Mouse (Mus musculus): Measurements from ENCODE around the gene Auts2. TPM values are rescaled to one million over a fixed set of nuclear protein-coding genes. Genes with fewer than 3 reads are reported as not detected.

Gene Auts2
- polyA plus RNA-seq, 1 experiment from 2014 or later: 30.4 TPM

GRCm38 (mm10) chr5:132272132-132272531 lies 271.0 kb downstream of the Auts2 start:
- ATAC-seq (replicated peaks; ENCODE audit: low FRiP score, low TSS enrichment, low read depth): no peak

GRCm38 (mm10) chr5:132270896-132271295 lies 272.2 kb downstream of the Auts2 start:
- Histone ChIP-seq H3K36me3 (ENCODE audit: control insufficient read depth, insufficient read depth, low read length) (no peaks in the 10 kb centered on the region), H3K4me2 (ENCODE audit: low read length) (no peak overlapping the region), H3K27ac (ENCODE audit: low read depth) (no peak overlapping the region), H3K4me3 (ENCODE audit: low read depth, low read length) (no peak overlapping the region), H3K9ac (ENCODE audit: low read length) (no peak overlapping the region), H3K9me3 (ENCODE audit: control insufficient read depth, low read length) (no peaks in the 10 kb centered on the region), H3K4me1 (replicated peaks; ENCODE audit: control insufficient read depth, insufficient read depth, low read length) (peaks cover 8% of the 10 kb centered on the region), H3K27me3 (replicated peaks; ENCODE audit: control insufficient read depth, insufficient read depth, low read length) (no peaks in the 10 kb centered on the region)
- DNase-seq (ENCODE audit: low spot score): no peak
- no peak for ATAC-seq (replicated peaks; ENCODE audit: low FRiP score, low TSS enrichment, low read depth)
- 66% methylated on average over 1 of the region's 1 CpGs for WGBS

More at GRCm38 (mm10) chr5:132272132-132272531, 271.0 kb downstream of the Auts2 start:
- Histone ChIP-seq H3K36me3 (ENCODE audit: control insufficient read depth, insufficient read depth, low read length) (no peaks in the 10 kb centered on the region), H3K27ac (ENCODE audit: low read depth) (no peak overlapping the region), H3K9me3 (ENCODE audit: control insufficient read depth, low read length) (no peaks in the 10 kb centered on the region), H3K9ac (ENCODE audit: low read length) (no peak overlapping the region), H3K4me3 (ENCODE audit: low read depth, low read length) (no peak overlapping the region), H3K4me2 (ENCODE audit: low read length) (no peak overlapping the region), H3K4me1 (replicated peaks; ENCODE audit: control insufficient read depth, insufficient read depth, low read length) (peaks cover 8% of the 10 kb centered on the region), H3K27me3 (replicated peaks; ENCODE audit: control insufficient read depth, insufficient read depth, low read length) (no peaks in the 10 kb centered on the region)
- 43% methylated on average over 4 of the region's 4 CpGs for WGBS
- DNase-seq (ENCODE audit: low spot score): no peak

GRCm38 (mm10) chr5:132270074-132270473 lies 273.1 kb downstream of the Auts2 start:
- ATAC-seq (replicated peaks; ENCODE audit: low FRiP score, low TSS enrichment, low read depth) (no peak), DNase-seq (ENCODE audit: low spot score) (no peak)
- H3K9ac ChIP-seq (ENCODE audit: low read length): no peak overlapping the region
- no peaks in the 10 kb centered on the region for H3K36me3 ChIP-seq (ENCODE audit: control insufficient read depth, insufficient read depth, low read length)
- H3K9me3 ChIP-seq (ENCODE audit: control insufficient read depth, low read length): no peaks in the 10 kb centered on the region
- H3K4me2 ChIP-seq (ENCODE audit: low read length): no peak overlapping the region
- H3K4me1 ChIP-seq (replicated peaks; ENCODE audit: control insufficient read depth, insufficient read depth, low read length): peaks cover 11% of the 10 kb centered on the region
- H3K4me3 ChIP-seq (ENCODE audit: low read depth, low read length): no peak overlapping the region
- H3K27me3 ChIP-seq (replicated peaks; ENCODE audit: control insufficient read depth, insufficient read depth, low read length): no peaks in the 10 kb centered on the region
- H3K27ac ChIP-seq (ENCODE audit: low read depth): no peak overlapping the region
- 72% methylated on average over 3 of the region's 3 CpGs for WGBS

GRCm38 (mm10) chr5:132268351-132268967 lies 274.7 kb downstream of the Auts2 start:
- Histone ChIP-seq H3K4me2 (ENCODE audit: low read length) (no peak overlapping the region), H3K9me3 (ENCODE audit: control insufficient read depth, low read length) (no peaks in the 10 kb centered on the region), H3K27me3 (replicated peaks; ENCODE audit: control insufficient read depth, insufficient read depth, low read length) (no peaks in the 10 kb centered on the region), H3K27ac (ENCODE audit: low read depth) (no peak overlapping the region), H3K9ac (ENCODE audit: low read length) (no peak overlapping the region), H3K36me3 (ENCODE audit: control insufficient read depth, insufficient read depth, low read length) (no peaks in the 10 kb centered on the region), H3K4me3 (ENCODE audit: low read depth, low read length) (no peak overlapping the region), H3K4me1 (replicated peaks; ENCODE audit: control insufficient read depth, insufficient read depth, low read length) (peaks cover 6% of the 10 kb centered on the region; the same call in 1 of the 2 replicates)
- DNase-seq (ENCODE audit: low spot score): no peak
- WGBS: 85% methylated on average over 6 of the region's 6 CpGs
- ATAC-seq (replicated peaks; ENCODE audit: low FRiP score, low TSS enrichment, low read depth): no peak

- H3K4me2 ChIP-seq (ENCODE audit: low read length): no peak overlapping the region
- H3K4me3 ChIP-seq (ENCODE audit: low read depth, low read length): no peak overlapping the region
- WGBS: 29% methylated on average over 1 of the region's 1 CpGs
- no peak overlapping the region for H3K9ac ChIP-seq (ENCODE audit: low read length)
- no peak for ATAC-seq (replicated peaks; ENCODE audit: low FRiP score, low TSS enrichment, low read depth)
- no peaks in the 10 kb centered on the region for H3K36me3 ChIP-seq (ENCODE audit: control insufficient read depth, insufficient read depth, low read length)
- 0 out of 2 replicates have a peak, but pooled peaks cover 3% of the 10 kb centered on the region for H3K4me1 ChIP-seq (replicated peaks; ENCODE audit: control insufficient read depth, insufficient read depth, low read length)
- no peak for DNase-seq (ENCODE audit: low spot score)
- H3K27me3 ChIP-seq (replicated peaks; ENCODE audit: control insufficient read depth, insufficient read depth, low read length): no peaks in the 10 kb centered on the region
- no peaks in the 10 kb centered on the region for H3K9me3 ChIP-seq (ENCODE audit: control insufficient read depth, low read length)
- H3K27ac ChIP-seq (ENCODE audit: low read depth): no peak overlapping the region
These were observed 278.1 kb downstream of the Auts2 start for GRCm38 (mm10) chr5:132265015-132265414.

GRCm38 (mm10) chr5:132261750-132262149 lies 281.4 kb downstream of the Auts2 start:
- 76% methylated on average over 1 of the region's 1 CpGs for WGBS
- Histone ChIP-seq H3K4me1 (replicated peaks; ENCODE audit: control insufficient read depth, insufficient read depth, low read length) (0 out of 2 replicates have a peak, but pooled peaks cover 3% of the 10 kb centered on the region), H3K36me3 (ENCODE audit: control insufficient read depth, insufficient read depth, low read length) (0 out of 2 replicates have a peak, but pooled peaks cover 3% of the 10 kb centered on the region), H3K27me3 (replicated peaks; ENCODE audit: control insufficient read depth, insufficient read depth, low read length) (no peaks in the 10 kb centered on the region), H3K27ac (ENCODE audit: low read depth) (no peak overlapping the region), H3K4me3 (ENCODE audit: low read depth, low read length) (no peak overlapping the region), H3K9me3 (ENCODE audit: control insufficient read depth, low read length) (no peaks in the 10 kb centered on the region), H3K4me2 (ENCODE audit: low read length) (no peak overlapping the region), H3K9ac (ENCODE audit: low read length) (no peak overlapping the region)
- no peak for ATAC-seq (replicated peaks; ENCODE audit: low FRiP score, low TSS enrichment, low read depth)
- no peak for DNase-seq (ENCODE audit: low spot score)

- DNase-seq (ENCODE audit: low spot score) (no peak), ATAC-seq (replicated peaks; ENCODE audit: low FRiP score, low TSS enrichment, low read depth) (no peak)
- H3K4me2 ChIP-seq (ENCODE audit: low read length): no peak overlapping the region
- H3K9ac ChIP-seq (ENCODE audit: low read length): no peak overlapping the region
- H3K4me3 ChIP-seq (ENCODE audit: low read depth, low read length): no peak overlapping the region
- WGBS: 87% methylated on average over 11 of the region's 11 CpGs
- no peak overlapping the region for H3K27ac ChIP-seq (ENCODE audit: low read depth)
- H3K36me3 ChIP-seq (ENCODE audit: control insufficient read depth, insufficient read depth, low read length): 0 out of 2 replicates have a peak, but pooled peaks cover 3% of the 10 kb centered on the region
- H3K9me3 ChIP-seq (ENCODE audit: control insufficient read depth, low read length): no peaks in the 10 kb centered on the region
- no peaks in the 10 kb centered on the region for H3K27me3 ChIP-seq (replicated peaks; ENCODE audit: control insufficient read depth, insufficient read depth, low read length)
- H3K4me1 ChIP-seq (replicated peaks; ENCODE audit: control insufficient read depth, insufficient read depth, low read length): no peaks in the 10 kb centered on the region
These were observed 284.3 kb downstream of the Auts2 start for GRCm38 (mm10) chr5:132258882-132259281.

GRCm38 (mm10) chr5:132255579-132255978 lies 287.6 kb downstream of the Auts2 start:
- Histone ChIP-seq H3K9me3 (ENCODE audit: control insufficient read depth, low read length) (no peaks in the 10 kb centered on the region), H3K4me2 (ENCODE audit: low read length) (no peak overlapping the region), H3K27ac (ENCODE audit: low read depth) (no peak overlapping the region), H3K36me3 (ENCODE audit: control insufficient read depth, insufficient read depth, low read length) (0 out of 2 replicates have a peak, but pooled peaks cover 3% of the 10 kb centered on the region), H3K4me3 (ENCODE audit: low read depth, low read length) (no peak overlapping the region), H3K27me3 (replicated peaks; ENCODE audit: control insufficient read depth, insufficient read depth, low read length) (no peaks in the 10 kb centered on the region), H3K9ac (ENCODE audit: low read length) (no peak overlapping the region), H3K4me1 (replicated peaks; ENCODE audit: control insufficient read depth, insufficient read depth, low read length) (no peaks in the 10 kb centered on the region)
- ATAC-seq (replicated peaks; ENCODE audit: low FRiP score, low TSS enrichment, low read depth) (no peak), DNase-seq (ENCODE audit: low spot score) (no peak)
- 66% methylated on average over 8 of the region's 8 CpGs for WGBS

- no peak for ATAC-seq (replicated peaks; ENCODE audit: low FRiP score, low TSS enrichment, low read depth)
- H3K4me3 ChIP-seq (ENCODE audit: low read depth, low read length): no peak overlapping the region
- no peak overlapping the region for H3K4me2 ChIP-seq (ENCODE audit: low read length)
- H3K27ac ChIP-seq (ENCODE audit: low read depth): no peak overlapping the region
- H3K9me3 ChIP-seq (ENCODE audit: control insufficient read depth, low read length): no peaks in the 10 kb centered on the region
- no peak for DNase-seq (ENCODE audit: low spot score)
- no peak overlapping the region for H3K9ac ChIP-seq (ENCODE audit: low read length)
- 85% methylated on average over 11 of the region's 11 CpGs for WGBS
- no peaks in the 10 kb centered on the region for H3K27me3 ChIP-seq (replicated peaks; ENCODE audit: control insufficient read depth, insufficient read depth, low read length)
- H3K4me1 ChIP-seq (replicated peaks; ENCODE audit: control insufficient read depth, insufficient read depth, low read length): no peaks in the 10 kb centered on the region
- no peaks in the 10 kb centered on the region for H3K36me3 ChIP-seq (ENCODE audit: control insufficient read depth, insufficient read depth, low read length)
These were observed 293.6 kb downstream of the Auts2 start for GRCm38 (mm10) chr5:132249523-132249922.
